Mouse (Mus musculus) lung, embryonic 15.5 days (tissue): Measurements from ENCODE around the gene Gm11567. TPM values are rescaled to one million over a fixed set of nuclear protein-coding genes. Genes with fewer than 3 reads are reported as not detected.

Source experiments
- polyA plus RNA-seq: library from polyadenylated mRNA; unstranded; fragments of >200 nt; fragmentation: Nextera tagmentation; extraction: Ambion mirVana; gene quantifications from 2 replicates; pipeline ENCODE4 v1.2.1, GENCODE M21; 2015

The Gm11567 gene
- polyA plus RNA-seq, 1 experiment from 2014 or later, result not detected

Other genes starting within 250 kb of the Gm11567 start
- gene Krtap4-2, start 244.1 kb upstream of the Gm11567 start, polyA plus RNA-seq, result not detected in 2 replicates
- gene Krtap4-7, start 235.1 kb upstream of the Gm11567 start, polyA plus RNA-seq, result not detected in 2 replicates
- not detected in 2 replicates for gene Gm11555, start 229.0 kb upstream of the Gm11567 start, polyA plus RNA-seq
- not detected in 2 replicates for gene Gm11563, start 220.2 kb upstream of the Gm11567 start, polyA plus RNA-seq
- gene Krtap4-6, start 213.2 kb upstream of the Gm11567 start, polyA plus RNA-seq, result not detected in 2 replicates
- gene Gm14190, start 188.4 kb upstream of the Gm11567 start, polyA plus RNA-seq, result not detected in 2 replicates
- gene Gm14180, start 144.9 kb upstream of the Gm11567 start, polyA plus RNA-seq, result not detected in 2 replicates
- not detected in 2 replicates for gene Gm11595, start 106.3 kb upstream of the Gm11567 start, polyA plus RNA-seq
- gene Krtap4-8, start 98.5 kb upstream of the Gm11567 start, polyA plus RNA-seq, result not detected in 2 replicates
- not detected in 2 replicates for gene Krtap4-9, start 94.0 kb upstream of the Gm11567 start, polyA plus RNA-seq
- gene Gm11596, start 85.7 kb upstream of the Gm11567 start, polyA plus RNA-seq, result not detected in 2 replicates
- not detected in 2 replicates for gene Gm11569, start 80.3 kb upstream of the Gm11567 start, polyA plus RNA-seq
- not detected in 2 replicates for gene Gm11554, start 74.7 kb upstream of the Gm11567 start, polyA plus RNA-seq
- not detected in 2 replicates for gene Krtap4-13, start 69.3 kb upstream of the Gm11567 start, polyA plus RNA-seq
- not detected in 2 replicates for gene Gm11564, start 63.5 kb upstream of the Gm11567 start, polyA plus RNA-seq
- not detected in 2 replicates for gene 2300003K06Rik, start 41.1 kb upstream of the Gm11567 start, polyA plus RNA-seq
- gene Krtap4-16, start 27.6 kb upstream of the Gm11567 start, polyA plus RNA-seq, result not detected in 2 replicates
- gene Gm11568, start 21.3 kb upstream of the Gm11567 start, polyA plus RNA-seq, result not detected in 2 replicates
- gene Gm11559, start 14.7 kb upstream of the Gm11567 start, polyA plus RNA-seq, result not detected in 2 replicates
- gene Krtap9-1, start 5.8 kb upstream of the Gm11567 start, polyA plus RNA-seq, result not detected in 2 replicates
- gene Krtap31-1, start 28.7 kb downstream of the Gm11567 start, polyA plus RNA-seq, result not detected in 2 replicates
- gene Gm11565, start 35.6 kb downstream of the Gm11567 start, polyA plus RNA-seq, result not detected in 2 replicates
- gene Krtap31-2, start 57.1 kb downstream of the Gm11567 start, polyA plus RNA-seq, result not detected in 2 replicates
- gene Krtap9-5, start 69.3 kb downstream of the Gm11567 start, polyA plus RNA-seq, result not detected in 2 replicates
- not detected in 2 replicates for gene Krtap29-1, start 99.9 kb downstream of the Gm11567 start, polyA plus RNA-seq
- gene Krtap16-1, start 107.4 kb downstream of the Gm11567 start, polyA plus RNA-seq, result not detected in 2 replicates
- 1.6 and 2.3 TPM in 2 replicates for gene Krtap17-1, start 114.8 kb downstream of the Gm11567 start, polyA plus RNA-seq
- gene Krt33a, start 137.0 kb downstream of the Gm11567 start, polyA plus RNA-seq, result not detected in 2 replicates
- not detected in 2 replicates for gene Krt33b, start 150.7 kb downstream of the Gm11567 start, polyA plus RNA-seq
- 0.34 TPM in 1 of 2 replicates, not detected in the other for gene Krt34, start 162.4 kb downstream of the Gm11567 start, polyA plus RNA-seq
- 0.10 TPM in 1 of 2 replicates, not detected in the other for gene Krt31, start 171.4 kb downstream of the Gm11567 start, polyA plus RNA-seq
- gene Krt32, start 209.0 kb downstream of the Gm11567 start, polyA plus RNA-seq, result not detected in 2 replicates
- gene Krt35, start 217.1 kb downstream of the Gm11567 start, polyA plus RNA-seq, result not detected in 2 replicates
- gene Krt36, start 226.4 kb downstream of the Gm11567 start, polyA plus RNA-seq, result 0.13 and 0.20 TPM in 2 replicates
- gene Krt13, start 242.4 kb downstream of the Gm11567 start, polyA plus RNA-seq, result 4.0 and 7.4 TPM in 2 replicates